Mouse (Mus musculus): ENCODE results near the gene Tmem88.
"Not testable (repeated sequence)": the region's sequence is repeated elsewhere in the genome, so short reads cannot be mapped to it uniquely, and the experiment has no call there.

The Tmem88 gene

DNA sequence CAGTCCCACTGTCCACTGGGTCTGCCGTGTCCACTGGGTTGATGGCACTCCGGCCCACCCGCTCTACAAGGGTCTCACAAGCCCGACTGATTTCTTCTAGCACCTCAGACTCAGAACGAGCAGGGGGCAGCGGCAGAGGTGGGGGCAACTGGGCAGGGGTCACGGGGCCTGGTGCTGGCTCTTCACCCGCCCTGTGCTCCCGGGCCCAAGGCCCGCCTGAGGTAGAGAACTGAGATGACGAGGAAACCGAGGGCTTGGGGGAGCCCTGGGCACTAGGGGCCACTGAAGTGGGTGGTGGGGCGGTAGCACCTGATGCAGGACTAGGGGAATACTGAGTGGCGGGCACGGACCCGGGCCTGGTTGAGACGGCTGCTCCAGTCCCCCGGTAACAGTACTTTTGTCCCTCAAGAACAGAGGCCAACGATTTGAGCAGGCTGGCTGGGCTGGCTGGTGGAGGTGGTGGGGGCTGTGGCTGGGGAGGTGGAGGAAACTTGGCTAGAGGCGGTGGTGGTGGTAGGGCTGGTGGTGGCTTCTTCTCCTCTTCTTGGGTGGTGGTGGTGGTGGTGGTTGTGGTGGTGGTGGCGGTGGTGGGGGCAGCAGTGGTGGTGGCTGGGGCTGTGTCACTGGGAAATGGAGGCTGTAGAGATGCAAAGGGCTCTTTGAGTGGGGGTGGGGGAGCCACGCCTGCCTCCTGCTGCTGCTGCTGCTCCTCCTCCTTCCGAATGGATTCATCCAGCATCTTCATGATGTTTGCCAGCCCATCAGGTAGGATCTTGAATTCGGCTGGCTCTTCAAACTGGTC lies 6.8 kb upstream of the Tmem88 start:
- in situ Hi-C loops (cut with MboI; ENCODE audit: low sequenced_read_pairs): no loop called here

DNA sequence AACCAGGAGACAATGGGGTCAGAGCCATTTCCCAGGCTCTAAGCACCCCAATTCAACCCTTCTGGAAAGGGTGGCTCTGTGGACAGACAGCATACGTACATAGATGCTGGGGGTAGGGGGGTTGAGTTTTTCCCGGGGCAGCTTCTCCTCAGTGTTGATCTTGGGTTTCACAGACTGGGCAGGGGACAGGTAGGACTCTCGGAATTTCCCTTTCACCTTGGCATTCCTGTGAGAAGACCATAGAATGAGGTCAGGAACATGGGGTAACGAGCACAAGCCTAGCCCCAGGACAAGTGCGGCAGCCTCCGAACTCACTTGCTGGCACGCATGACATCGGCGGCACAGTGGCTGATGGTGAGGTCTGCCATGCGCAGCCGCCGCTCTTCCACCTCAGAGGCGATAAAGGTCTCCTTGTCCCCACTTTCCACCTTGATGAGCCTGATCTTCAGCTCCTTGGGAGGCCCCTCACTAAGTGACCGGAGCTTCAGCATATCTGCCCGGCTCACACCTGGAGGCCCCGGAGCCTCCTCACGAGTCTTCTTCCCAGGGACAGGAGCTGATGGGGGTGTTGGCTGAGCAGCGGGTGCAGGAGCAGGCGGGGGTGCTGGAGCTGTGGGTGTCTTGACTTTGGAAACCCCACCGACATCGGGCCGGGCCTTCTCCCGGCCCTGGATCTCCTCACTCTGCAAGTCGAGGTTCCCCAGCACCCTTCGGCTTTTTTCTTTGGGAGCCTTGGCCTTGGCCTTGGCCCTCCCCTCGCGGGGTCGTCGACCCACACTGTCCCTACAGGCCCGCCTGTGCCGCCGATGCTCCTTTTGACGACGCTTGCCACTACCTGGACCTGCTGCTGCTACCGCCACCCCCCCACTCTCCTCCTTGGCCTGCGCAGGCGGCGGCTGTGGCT lies 5.9 kb upstream of the Tmem88 start:
- in situ Hi-C loops (cut with MboI; ENCODE audit: low sequenced_read_pairs): no loop called here

DNA sequence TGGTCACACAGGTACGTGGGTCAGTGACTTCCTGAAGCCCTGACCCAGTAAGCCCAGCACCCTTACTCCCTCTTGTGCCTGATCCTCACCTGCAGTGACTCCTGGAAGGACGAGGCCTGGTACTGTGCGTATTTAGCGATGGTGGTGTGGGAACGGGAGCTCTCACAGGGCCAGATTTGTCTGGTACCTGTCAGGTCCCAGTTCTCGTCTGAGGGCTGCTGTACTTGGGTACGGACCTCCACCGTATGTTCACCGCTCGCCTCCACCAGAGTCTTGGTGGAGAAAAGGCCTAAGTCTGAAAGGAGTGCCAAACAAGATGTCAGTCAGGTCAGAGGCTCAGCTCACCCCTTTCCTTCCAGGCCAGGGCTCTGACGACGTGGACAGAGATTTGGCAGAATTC lies 4.0 kb upstream of the Tmem88 start:
- in situ Hi-C loops (cut with MboI; ENCODE audit: low sequenced_read_pairs): no loop called here

DNA sequence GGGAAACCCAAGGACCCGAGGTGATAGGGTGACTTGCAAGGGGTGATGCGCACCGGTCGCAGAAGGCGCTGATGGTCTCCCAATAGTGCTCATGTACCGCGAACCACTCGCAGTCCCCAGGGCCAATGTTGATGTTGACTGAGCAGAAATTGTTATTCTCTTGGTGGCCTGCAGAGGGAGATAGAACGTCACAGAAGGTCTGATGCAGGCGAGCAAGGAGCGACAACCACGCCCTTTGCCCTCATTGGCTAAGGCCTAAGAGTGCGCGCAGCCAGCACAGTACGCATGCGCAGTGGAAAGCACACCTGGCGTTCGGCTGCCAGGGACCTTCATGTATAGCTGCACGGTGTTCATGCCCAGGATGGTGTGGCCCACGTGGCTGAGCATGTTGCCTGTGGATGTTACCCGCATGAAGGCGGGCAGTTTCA lies 3.2 kb upstream of the Tmem88 start:
- in situ Hi-C loops (cut with MboI; ENCODE audit: low sequenced_read_pairs): no loop called here

DNA sequence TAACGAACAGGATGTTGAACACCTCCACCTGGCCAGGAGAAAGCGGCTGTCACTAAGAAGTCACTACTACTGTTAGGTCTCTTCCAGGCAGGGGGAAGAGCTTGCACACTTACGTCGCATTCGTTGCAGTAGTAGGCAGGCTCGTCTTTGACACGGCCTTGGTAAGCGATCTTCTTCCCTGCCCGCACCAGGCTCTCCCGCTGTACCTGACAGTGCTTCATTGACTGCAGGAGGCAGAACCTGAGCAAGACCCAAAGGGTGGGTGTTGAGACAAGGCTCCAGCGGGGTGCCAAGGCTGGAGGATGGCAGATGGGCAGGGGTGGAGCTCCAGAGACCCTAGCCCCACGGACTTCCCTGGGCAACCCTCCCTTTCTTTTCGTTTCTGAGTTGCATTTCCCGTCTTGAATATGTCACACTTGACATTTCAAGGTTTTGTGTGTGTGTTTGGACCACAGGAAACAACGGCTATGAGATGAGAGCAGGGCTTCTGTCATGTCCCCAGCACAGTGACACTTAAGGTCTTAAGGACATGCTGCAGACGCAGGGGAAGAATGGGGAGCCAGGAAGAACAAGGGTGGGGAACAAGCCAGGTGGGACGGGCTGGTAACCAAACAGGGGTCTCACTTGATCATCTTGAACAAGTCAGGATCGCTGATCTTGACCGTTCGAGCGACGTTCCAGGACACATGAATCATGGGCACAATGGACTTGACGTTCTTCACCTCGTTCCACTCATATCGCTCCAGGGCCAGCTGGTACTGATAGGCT lies 2.2 kb upstream of the Tmem88 start:
- in situ Hi-C loops (cut with MboI; ENCODE audit: low sequenced_read_pairs): no loop called here

DNA sequence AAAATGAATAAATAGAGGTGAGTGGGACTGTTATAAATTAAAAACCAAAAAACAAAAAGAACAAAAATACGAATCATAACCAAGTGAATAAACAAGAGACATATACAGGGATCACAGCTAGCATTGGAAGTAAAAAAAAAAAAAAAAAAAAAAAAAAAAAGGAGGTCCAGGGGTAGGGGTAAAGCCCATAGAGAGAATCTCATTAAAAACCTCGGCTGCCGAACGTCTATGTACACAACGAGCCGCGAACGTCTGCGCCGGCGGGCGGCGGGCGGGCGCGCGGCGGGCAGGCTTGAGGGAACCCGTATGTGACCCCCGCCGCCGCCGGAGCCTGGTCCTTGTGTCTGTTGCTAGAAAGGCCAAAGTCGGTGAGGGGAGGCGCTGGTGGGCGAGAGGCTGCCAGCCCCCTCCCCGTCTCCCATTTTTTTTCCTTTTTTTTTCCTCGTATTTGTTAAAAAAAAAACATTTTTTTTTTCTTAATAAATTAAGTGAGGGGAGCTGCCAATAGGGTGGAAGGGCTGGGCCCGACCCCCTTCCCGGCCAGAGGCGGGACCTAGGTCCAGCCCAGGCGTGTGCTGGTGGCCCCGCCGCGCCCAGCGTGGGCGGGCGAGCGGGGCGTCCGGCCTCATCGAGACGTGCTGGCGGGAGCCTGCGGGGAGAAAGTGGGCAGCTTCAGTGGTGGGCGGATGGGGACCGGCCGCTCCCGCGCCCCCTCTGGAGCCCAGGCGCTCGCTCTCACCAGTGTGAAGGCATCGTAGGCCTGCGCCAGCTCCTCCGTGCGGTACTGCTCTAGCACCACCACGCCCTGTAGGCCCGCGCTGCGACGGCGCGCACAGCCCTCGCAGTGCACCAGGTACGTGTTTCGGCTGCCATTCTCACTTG lies 1.4 kb upstream of the Tmem88 start:
- in situ Hi-C loops (cut with MboI; ENCODE audit: low sequenced_read_pairs): no loop called here

DNA sequence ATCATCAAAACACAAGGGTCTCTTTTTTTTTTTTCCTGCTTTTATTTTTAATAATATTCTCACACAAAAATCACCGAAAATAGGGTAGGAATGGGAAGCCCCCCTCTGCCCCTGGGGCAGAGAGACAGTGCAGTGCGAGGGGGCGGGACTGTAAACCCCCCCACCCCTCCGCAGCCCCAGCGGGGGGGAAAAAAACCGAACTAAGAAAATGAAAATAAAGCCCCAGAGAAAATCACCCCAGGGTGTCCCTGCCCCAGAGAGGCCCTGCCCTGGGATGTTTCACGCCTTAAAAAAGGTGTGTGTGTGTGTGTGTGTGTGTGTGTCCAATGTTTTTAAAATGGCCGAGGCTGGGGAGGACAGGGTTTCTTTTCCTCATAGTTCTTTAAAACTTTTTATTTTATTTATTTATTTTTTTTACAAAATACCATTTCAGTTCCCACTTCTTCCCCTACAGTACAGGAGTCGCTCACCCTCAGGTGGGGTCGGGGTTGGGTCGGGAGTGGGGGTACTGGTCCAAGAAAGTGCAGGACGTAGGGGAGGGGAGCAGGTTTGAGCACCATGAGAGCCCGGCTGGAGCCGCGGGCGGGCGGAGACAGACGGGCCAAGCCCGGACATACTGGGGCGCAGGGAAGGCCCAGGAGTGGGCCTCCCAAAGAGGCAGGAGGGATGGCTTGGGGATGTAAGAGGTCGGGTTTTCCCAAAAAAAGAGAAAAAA lies 609 bp upstream of the Tmem88 start:
- in situ Hi-C loops (cut with MboI; ENCODE audit: low sequenced_read_pairs): no loop called here

DNA sequence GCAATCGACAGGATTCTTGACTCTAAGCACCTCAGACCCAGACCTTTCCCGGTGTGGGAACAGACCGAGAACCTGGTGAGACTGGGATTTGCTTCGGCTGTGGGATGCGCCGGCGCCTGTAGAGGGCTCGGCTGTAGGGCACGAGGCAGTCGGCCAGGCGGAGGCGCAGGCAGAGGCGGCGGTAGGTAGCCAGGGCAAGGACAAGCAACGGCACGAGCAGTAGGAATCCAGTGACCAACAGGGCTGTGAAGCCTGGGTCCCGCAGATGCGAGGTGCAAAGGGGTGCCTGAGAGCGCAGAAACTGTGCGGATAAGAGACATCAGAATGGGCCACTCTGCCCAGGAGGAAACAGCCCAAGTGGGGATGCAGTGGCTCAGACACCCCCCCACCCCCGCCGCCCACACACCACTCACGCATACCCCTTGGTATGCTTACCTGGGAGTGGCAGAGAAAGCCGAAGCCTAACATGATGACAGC lies 415 bp downstream of the Tmem88 start:
- in situ Hi-C loops (cut with MboI; ENCODE audit: low sequenced_read_pairs): no loop called here

DNA sequence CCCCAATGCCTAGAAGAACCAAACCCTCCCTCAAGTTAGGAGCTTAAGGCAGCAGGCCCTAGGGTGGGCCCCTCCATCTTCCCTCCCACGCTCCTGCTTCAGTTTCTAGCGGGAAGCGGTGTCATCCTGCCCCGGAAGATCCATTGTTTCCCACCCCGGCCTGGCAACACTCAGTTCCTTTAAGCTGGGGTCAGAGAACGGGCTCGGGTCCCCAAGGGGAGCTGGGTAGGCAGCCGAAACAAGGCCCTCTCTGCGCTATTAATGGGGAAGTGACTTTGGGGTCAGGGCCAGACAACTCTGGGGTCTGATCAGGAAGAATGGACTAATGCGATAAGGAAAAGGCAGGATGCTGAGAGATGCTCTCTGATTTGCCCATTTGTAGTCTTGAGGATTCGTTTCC lies 1.3 kb downstream of the Tmem88 start:
- in situ Hi-C loops (cut with MboI; ENCODE audit: low sequenced_read_pairs): no loop called here

DNA sequence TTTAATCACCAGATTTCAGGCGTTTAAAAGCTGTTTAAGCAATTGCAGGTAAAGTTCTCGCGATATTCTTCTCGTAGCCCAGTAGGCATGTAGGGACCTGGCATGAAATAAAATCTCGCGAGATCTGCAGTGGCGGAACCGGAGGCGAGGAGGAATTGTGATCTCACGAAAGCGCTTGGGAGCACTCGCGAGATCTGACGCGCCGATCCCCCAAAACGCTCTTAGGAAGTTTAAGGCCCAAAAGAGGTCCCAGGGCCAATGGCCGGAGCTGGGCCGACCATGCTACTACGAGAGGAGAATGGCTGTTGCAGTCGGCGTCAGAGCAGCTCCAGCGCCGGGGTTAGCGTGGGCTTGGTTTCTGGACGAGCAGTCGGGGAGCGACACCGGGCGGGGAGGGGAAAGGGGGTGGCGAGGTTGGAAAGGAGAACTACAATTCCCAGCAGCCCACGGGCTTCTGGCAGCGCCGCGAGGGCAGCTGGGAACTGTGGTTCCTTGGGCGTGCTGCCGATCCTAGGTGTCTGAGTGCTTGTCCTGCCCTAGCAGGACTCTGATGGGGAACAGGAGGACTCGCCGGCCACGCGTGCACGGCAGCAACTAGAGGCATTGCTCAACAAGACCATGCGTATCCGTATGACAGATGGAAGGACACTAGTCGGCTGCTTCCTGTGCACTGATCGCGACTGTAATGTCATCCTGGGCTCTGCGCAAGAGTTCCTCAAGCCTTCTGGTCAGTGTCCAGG lies 2.2 kb downstream of the Tmem88 start:
- in situ Hi-C loops (cut with MboI; ENCODE audit: low sequenced_read_pairs): no loop called here

DNA sequence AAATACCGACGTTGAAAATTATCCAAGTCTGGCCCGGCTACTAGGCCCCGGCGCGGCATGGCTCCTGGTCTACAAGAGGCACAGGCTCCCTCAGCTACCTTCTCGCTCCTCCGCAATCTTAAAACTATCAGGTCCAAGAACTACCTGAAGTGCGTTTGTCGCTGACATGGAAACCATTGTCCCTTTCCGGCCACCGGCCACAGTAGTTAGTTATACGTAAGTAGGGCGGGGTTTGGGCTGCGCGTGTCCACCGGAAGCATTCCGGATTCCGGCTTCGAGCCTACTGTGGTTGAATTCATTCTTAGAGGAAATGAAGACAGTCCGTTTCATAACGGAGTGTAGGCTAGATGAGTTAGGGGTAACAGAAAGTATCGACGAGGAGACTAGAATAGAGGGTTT lies 2.8 kb downstream of the Tmem88 start, which contains the start of the genes Naa38 and Cyb5d1:
Naa38 (plus strand) TSS at position 253 of the 399 bp plus-strand sequence.
Cyb5d1 (minus strand) TSS at position 397 of the 399 bp plus-strand sequence.
- in situ Hi-C loops (cut with MboI; ENCODE audit: low sequenced_read_pairs): not testable (repeated sequence)

DNA sequence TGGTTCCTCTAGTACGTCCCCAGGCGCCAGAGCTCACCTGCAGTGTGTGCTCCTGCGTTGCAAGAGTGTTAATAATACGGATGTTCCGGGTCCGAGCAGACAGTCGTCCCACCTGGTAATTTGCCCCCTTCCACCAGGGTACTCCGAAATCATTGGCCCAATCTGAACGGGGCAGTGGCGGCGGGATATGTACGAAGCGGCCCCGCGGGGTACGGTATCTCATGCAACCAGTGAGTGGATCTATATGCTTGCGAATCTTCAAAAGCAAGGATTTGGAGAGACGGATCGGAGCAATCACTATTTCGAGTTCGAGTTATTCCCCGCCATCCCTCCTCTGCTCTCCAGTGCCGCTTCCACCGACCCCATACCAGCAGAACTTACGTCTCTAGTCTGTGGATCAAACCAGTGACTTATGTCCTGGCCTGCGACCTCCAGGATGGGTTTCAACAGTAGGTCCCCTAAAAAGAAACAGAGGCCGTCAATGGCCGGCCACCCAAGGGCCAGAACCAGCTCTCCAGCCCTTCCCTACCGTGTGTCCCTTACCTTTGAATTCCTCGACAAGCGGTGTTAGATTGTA lies 3.4 kb downstream of the Tmem88 start:
- in situ Hi-C loops (cut with MboI; ENCODE audit: low sequenced_read_pairs): not testable (repeated sequence)

DNA sequence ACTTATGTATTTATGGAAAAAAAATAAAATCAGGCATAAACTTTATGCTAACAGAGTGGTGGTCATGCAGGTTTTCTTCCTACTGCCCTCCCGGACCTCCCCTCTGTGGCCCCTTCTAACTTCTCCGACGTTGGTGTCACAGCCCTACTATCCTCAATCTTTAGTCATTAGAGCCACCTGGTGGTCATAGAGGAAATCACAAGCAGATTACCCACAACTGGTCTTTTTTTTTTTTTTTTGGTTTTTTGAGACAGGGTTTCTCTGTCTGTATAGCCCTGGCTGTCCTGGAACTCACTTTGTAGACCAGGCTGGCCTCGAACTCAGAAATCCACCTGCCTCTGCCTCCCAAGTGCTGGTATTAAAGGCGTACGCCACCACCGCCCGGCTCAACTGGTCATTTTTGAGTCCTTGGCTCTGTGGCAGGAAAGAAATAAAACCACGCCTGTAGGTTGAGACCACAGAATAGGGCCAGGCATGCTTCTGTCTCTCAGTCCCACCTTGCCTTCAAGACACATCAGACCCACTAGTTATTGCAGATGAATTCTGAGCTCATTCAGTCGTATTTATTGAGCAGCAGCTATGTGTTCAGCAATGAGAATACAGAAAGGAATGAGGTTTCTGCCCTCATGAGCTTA lies 7.5 kb downstream of the Tmem88 start:
- in situ Hi-C loops (cut with MboI; ENCODE audit: low sequenced_read_pairs): no loop called here

DNA sequence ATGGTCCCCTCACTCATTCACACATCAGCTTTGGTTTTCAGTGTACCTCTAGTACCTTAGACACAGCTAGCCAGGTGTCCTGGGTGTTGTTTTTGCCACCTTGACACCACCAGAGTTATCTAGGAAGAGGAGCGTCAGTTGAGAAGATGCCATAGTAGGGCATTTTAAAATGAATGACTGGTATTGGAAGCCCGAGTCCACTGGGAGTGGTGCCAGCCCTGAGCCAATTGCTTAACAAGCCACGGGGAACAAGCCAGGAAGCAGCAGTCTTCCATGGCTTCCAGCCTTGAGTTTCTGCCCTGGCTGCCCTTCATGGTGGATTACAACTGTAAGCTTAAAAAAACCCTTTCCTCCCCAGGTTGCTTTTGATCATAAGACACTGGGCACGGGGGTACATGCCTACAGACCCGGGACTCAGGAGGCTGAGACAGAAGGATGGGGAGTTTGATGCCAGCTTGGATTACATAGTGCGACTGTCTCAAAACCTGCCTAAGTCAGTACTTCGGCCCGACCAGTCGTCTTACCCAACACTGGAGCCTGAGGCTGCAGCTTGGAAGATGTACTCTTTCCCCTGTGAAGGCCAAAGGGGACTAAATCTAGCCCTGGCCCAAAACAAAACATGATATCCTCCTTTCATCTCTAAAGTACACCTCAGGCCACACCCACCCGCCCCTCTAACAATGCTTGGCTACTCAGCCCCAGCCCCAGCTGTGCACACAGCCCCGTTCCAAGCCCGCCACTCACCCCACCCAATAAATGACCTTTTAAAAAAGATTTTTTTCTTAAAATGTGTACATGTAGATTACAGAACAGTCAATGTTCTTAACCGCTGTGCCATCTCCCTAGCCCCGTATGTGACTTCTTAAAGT lies 8.3 kb downstream of the Tmem88 start:
- in situ Hi-C loops (cut with MboI; ENCODE audit: low sequenced_read_pairs): no loop called here

DNA sequence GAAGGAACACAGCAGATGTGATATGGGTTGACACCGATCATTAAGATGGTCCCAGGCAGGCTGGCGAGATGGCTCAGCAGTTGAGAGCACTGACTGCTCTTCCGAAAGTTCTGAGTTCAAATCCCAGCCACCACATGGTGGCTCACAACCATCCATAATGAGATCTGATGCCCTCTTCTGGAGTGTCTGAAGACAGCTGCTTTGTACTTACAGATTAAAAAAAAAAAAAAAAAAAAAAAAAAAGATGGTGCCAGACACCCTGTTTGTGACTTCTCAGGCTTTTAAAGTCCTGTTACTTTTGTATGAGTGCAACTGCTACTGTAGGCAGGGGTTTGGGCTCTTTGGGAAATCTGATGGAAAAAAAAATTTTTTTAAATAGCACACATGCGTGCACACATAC lies 9.4 kb downstream of the Tmem88 start:
- in situ Hi-C loops (cut with MboI; ENCODE audit: low sequenced_read_pairs): no loop called here

DNA sequence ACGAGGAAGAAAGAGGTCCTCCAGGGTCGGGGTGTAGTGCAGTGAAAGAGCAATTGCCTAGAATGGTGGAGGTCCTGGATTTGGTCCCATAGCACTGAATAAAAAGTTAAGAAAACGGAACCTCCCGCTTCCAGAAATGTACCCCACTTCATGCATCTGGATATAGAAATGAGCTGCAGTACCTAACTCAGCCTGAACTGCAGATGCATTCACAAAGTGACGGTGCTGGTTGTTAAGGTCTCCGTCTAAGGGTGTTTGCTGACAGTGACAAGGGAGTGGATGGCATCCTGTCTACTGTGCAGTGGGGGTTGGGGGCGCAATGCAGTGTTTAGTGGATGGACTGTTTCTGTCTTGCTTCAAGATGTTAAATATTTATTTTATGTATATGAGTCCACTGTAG lies 11.3 kb downstream of the Tmem88 start:
- in situ Hi-C loops (cut with MboI; ENCODE audit: low sequenced_read_pairs): no loop called here

DNA sequence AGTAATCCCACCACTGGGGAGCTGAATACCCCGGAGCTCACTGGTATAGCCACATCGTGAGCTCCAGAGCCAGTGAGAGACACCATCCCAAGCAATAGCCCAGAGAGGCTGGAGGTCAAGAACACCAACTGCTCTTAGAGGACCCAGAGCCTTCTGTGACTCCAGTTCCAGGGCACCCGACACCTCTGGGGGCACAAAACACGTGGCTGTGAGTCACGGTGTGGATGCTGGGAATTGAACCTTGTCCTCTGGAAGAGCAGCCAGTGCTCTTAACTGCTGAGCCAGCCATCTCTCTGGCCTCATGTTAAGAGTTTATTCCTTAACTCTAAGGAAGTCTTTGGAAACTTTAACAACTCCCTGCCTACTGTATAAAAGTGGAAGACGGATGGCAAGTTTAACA lies 13.1 kb downstream of the Tmem88 start:
- in situ Hi-C loops (cut with MboI; ENCODE audit: low sequenced_read_pairs): loop anchor here (5.0 kb wide), 1 partner anchor 128 kb away; no protein-coding TSS in a partner anchor
